In genomic region chr17:28217721-28218649, GRCm38 (mm10) we compare ENCODE assay signal across 8 mouse cellular contexts. TPM values are rescaled to one million over a fixed set of nuclear protein-coding genes. Genes with fewer than 3 reads are reported as not detected.
A peak's percentile ranks its signal among the peaks of the same experiment; 100 is the strongest.
DNase-seq lines count a peak whose midpoint lies in the region; ATAC-seq lines count a peak whose summit lies in the region.

No protein-coding gene starts in this region.

- no peak overlapping the region; the same call in 1 of the 2 replicates for H3K27ac ChIP-seq in forebrain, embryonic 14.5 days (ENCODE audit: low read depth, low read length)
- peak overlapping the region; percentile 57 for H3K27ac ChIP-seq in liver, embryonic 16.5 days (ENCODE audit: low read length)
- H3K27ac ChIP-seq in neural tube, embryonic 15.5 days (replicated peaks): peak overlapping the region; percentile 41; the same call in 1 of the 2 replicates

- H3K4me1 ChIP-seq in forebrain, embryonic 14.5 days (ENCODE audit: control insufficient read depth, insufficient read depth, low read length): no peaks in the 10 kb centered on the region
- H3K4me1 ChIP-seq in liver, embryonic 16.5 days (ENCODE audit: control insufficient read depth, low read depth, low read length): peaks cover 10% of the 10 kb centered on the region
- peaks cover 12% of the 10 kb centered on the region for H3K4me1 ChIP-seq in neural tube, embryonic 15.5 days

- no peak for ATAC-seq in forebrain, embryonic 14.5 days
- no peak for ATAC-seq in liver, embryonic 16.5 days (ENCODE audit: low read depth)
- no peak for ATAC-seq in neural tube, embryonic 15.5 days (ENCODE audit: low FRiP score)

- no peak overlapping the region for H3K9ac ChIP-seq in forebrain, embryonic 14.5 days (ENCODE audit: low read length)
- H3K9ac ChIP-seq in liver, embryonic 16.5 days (ENCODE audit: low read depth, low read length): no peak overlapping the region
- no peak overlapping the region for H3K9ac ChIP-seq in neural tube, embryonic 15.5 days (replicated peaks)

- no peaks in the 10 kb centered on the region for H3K27me3 ChIP-seq in forebrain, embryonic 14.5 days (replicated peaks; ENCODE audit: control insufficient read depth, insufficient read depth, low read length)
- no peaks in the 10 kb centered on the region for H3K27me3 ChIP-seq in liver, embryonic 16.5 days (ENCODE audit: control insufficient read depth, insufficient read depth, low read depth, low read length)
- H3K27me3 ChIP-seq in neural tube, embryonic 15.5 days (replicated peaks): 0 out of 2 replicates have a peak, but pooled peaks cover 3% of the 10 kb centered on the region

- H3K9me3 ChIP-seq in forebrain, embryonic 14.5 days (replicated peaks; ENCODE audit: control insufficient read depth, low read length): no peaks in the 10 kb centered on the region
- no peaks in the 10 kb centered on the region for H3K9me3 ChIP-seq in liver, embryonic 16.5 days (replicated peaks; ENCODE audit: control insufficient read depth, low read length)
- H3K9me3 ChIP-seq in neural tube, embryonic 15.5 days (replicated peaks): no peaks in the 10 kb centered on the region

- WGBS in forebrain, embryonic 14.5 days: 27% methylated on average over 23 of the region's 23 CpGs
- 13% methylated on average over 23 of the region's 23 CpGs for WGBS in liver, embryonic 16.5 days (ENCODE audit: insufficient replicate concordance)
- 22% methylated on average over 23 of the region's 23 CpGs for WGBS in neural tube, embryonic 15.5 days

- H3K4me3 ChIP-seq in forebrain, embryonic 14.5 days (ENCODE audit: low read depth, low read length): no peak overlapping the region
- 0 out of 2 replicates have a peak overlapping the region, but pooled peaks have one; percentile 14 for H3K4me3 ChIP-seq in liver, embryonic 16.5 days (ENCODE audit: low read depth, low read length)
- no peak overlapping the region for H3K4me3 ChIP-seq in neural tube, embryonic 15.5 days (replicated peaks)

- H3K36me3 ChIP-seq in forebrain, embryonic 14.5 days (ENCODE audit: control insufficient read depth, insufficient read depth, low read length): no peaks in the 10 kb centered on the region
- no peaks in the 10 kb centered on the region for H3K36me3 ChIP-seq in liver, embryonic 16.5 days (ENCODE audit: control insufficient read depth, insufficient read depth)
- H3K36me3 ChIP-seq in neural tube, embryonic 15.5 days: no peaks in the 10 kb centered on the region

- peak; percentile 90 for DNase-seq in 416B (ENCODE audit: low read depth)
- DNase-seq in CD4-positive, CD25-positive, alpha-beta regulatory T cell, adult 2 months (ENCODE audit: low read depth, low spot score): peak; percentile 94
- peak; percentile 24 for DNase-seq in forebrain, embryonic 14.5 days (ENCODE audit: low spot score)
- no peak for DNase-seq in urinary bladder, postnatal 10 days (ENCODE audit: low spot score)
- no peak for DNase-seq in right cerebral cortex, postnatal 14 days
- no peak for DNase-seq in left cerebral cortex, adult 11 months (ENCODE audit: low spot score)

- 0 out of 2 replicates have a peak overlapping the region, but pooled peaks have one; percentile 2 for H3K4me2 ChIP-seq in forebrain, embryonic 14.5 days (ENCODE audit: low read length)
- H3K4me2 ChIP-seq in liver, embryonic 16.5 days (ENCODE audit: low read depth, low read length): peak overlapping the region; percentile 44; the same call in 1 of the 2 replicates
- H3K4me2 ChIP-seq in neural tube, embryonic 15.5 days: peak overlapping the region; percentile 26

RNA-seq across cellular contexts. Expression of gene Def6, which starts 10.4 kb away (rescaled TPM):
- polyA plus RNA-seq in forebrain, embryonic 14.5 days (2014; fragmentation: Nextera tagmentation; extraction: Ambion mirVana): 2.4 and 3.2 TPM in 2 replicates
- polyA plus RNA-seq in liver, embryonic 16.5 days (2015; fragmentation: Nextera tagmentation; extraction: Ambion mirVana): 7.2 and 8.2 TPM in 2 replicates
- 8.6 and 24.0 TPM in 2 replicates for polyA plus RNA-seq in neural tube, embryonic 15.5 days (2015; fragmentation: Nextera tagmentation; extraction: Ambion mirVana)

RNA-seq across cellular contexts. Expression of gene Ppard, which starts 14.5 kb away (rescaled TPM):
- polyA plus RNA-seq in forebrain, embryonic 14.5 days (2014; fragmentation: Nextera tagmentation; extraction: Ambion mirVana): 1.7 and 1.8 TPM in 2 replicates
- polyA plus RNA-seq in liver, embryonic 16.5 days (2015; fragmentation: Nextera tagmentation; extraction: Ambion mirVana): 0.62 and 0.77 TPM in 2 replicates
- polyA plus RNA-seq in neural tube, embryonic 15.5 days (2015; fragmentation: Nextera tagmentation; extraction: Ambion mirVana): 1.3 and 1.7 TPM in 2 replicates

RNA-seq across cellular contexts. Expression of gene Zfp523, which starts 41.1 kb away (rescaled TPM):
- 31.0 and 33.9 TPM in 2 replicates for polyA plus RNA-seq in forebrain, embryonic 14.5 days (2014; fragmentation: Nextera tagmentation; extraction: Ambion mirVana)
- 6.2 TPM in 2 replicates for polyA plus RNA-seq in liver, embryonic 16.5 days (2015; fragmentation: Nextera tagmentation; extraction: Ambion mirVana)
- 41.5 and 43.8 TPM in 2 replicates for polyA plus RNA-seq in neural tube, embryonic 15.5 days (2015; fragmentation: Nextera tagmentation; extraction: Ambion mirVana)

Comparison
In these comparisons a context has a peak if more than half of its experiments do, and no peak if none do; other contexts are left out.
1. DNase-seq: peak in 416B (single experiment), CD4-positive, CD25-positive, alpha-beta regulatory T cell, adult 2 months (single experiment) and forebrain, embryonic 14.5 days (single experiment); none in urinary bladder, postnatal 10 days (single experiment), right cerebral cortex, postnatal 14 days (single experiment) and left cerebral cortex, adult 11 months (single experiment).
2. Peak in every context shown above with its lines, with median percentiles within 50 percentile points of each other: H3K4me2 ChIP-seq.